Mouse (Mus musculus): ENCODE measurements around the gene Mgat4e. TPM values are rescaled to one million over a fixed set of nuclear protein-coding genes. Genes with fewer than 3 reads are reported as not detected.
A peak's percentile ranks its signal among the peaks of the same experiment; 100 is the strongest.

Gene Mgat4e
- polyA plus RNA-seq, 1 experiment, result not detected

- Histone ChIP-seq H3K4me3 (ENCODE audit: insufficient read depth, low read length) (no peak overlapping the region), H3K27ac (ENCODE audit: insufficient read depth, low read length) (no peak overlapping the region), H3K4me1 (ENCODE audit: control insufficient read depth, insufficient read depth, low read length) (no peaks in the 10 kb centered on the region)
- TF ChIP-seq CTCF (IDR thresholded peaks at IDR 0.05; ENCODE audit: extremely low read depth, insufficient read depth, low read length) (no peak), POLR2A (IDR thresholded peaks at IDR 0.05; ENCODE audit: extremely low read depth, insufficient read depth, low read length) (no peak)
These were observed 43.3 kb downstream of the Mgat4e start for GRCm38 (mm10) chr1:134506201-134506600.

DNA sequence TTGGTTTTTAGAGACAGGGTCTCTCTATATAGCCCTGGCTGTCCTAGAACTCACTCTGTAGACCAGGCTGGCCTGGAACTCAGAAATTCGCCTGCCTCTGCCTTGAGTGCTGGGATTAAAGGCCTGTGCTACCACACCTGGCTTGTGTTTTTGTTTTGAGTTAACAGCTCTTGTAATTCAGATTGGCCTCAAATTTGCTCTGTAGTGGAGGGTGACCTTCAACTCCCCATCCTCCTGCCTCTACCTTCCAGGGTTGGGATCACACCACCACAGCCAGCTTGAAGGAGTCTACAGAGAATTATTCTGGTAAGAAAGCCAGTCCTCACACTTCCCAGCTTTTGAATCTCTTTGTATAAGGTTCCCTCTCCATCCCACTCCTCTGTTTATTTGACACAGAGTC, 48.6 kb downstream of the Mgat4e start:
- Histone ChIP-seq H3K4me1 (ENCODE audit: control insufficient read depth, insufficient read depth, low read length) (no peaks in the 10 kb centered on the region), H3K4me3 (ENCODE audit: insufficient read depth, low read length) (no peak overlapping the region), H3K27ac (ENCODE audit: insufficient read depth, low read length) (no peak overlapping the region)
- TF ChIP-seq POLR2A (IDR thresholded peaks at IDR 0.05; ENCODE audit: extremely low read depth, insufficient read depth, low read length), result no peak

GRCm38 (mm10) chr1:134495991-134496390, 53.5 kb downstream of the Mgat4e start:
- TF ChIP-seq POLR2A (IDR thresholded peaks at IDR 0.05; ENCODE audit: extremely low read depth, insufficient read depth, low read length), result no peak
- no peak for TF ChIP-seq CTCF (IDR thresholded peaks at IDR 0.05; ENCODE audit: extremely low read depth, insufficient read depth, low read length)
- H3K4me3 ChIP-seq (ENCODE audit: insufficient read depth, low read length), result no peak overlapping the region
- no peak overlapping the region for H3K27ac ChIP-seq (ENCODE audit: insufficient read depth, low read length)
- no peaks in the 10 kb centered on the region for H3K4me1 ChIP-seq (ENCODE audit: control insufficient read depth, insufficient read depth, low read length)

GRCm38 (mm10) chr1:134495216-134495539, 54.3 kb downstream of the Mgat4e start:
- no peak overlapping the region for H3K27ac ChIP-seq (ENCODE audit: insufficient read depth, low read length)
- H3K4me1 ChIP-seq (ENCODE audit: control insufficient read depth, insufficient read depth, low read length), result no peaks in the 10 kb centered on the region
- peak overlapping the region; percentile 82 for H3K4me3 ChIP-seq (ENCODE audit: insufficient read depth, low read length)
- TF ChIP-seq CTCF (IDR thresholded peaks at IDR 0.05; ENCODE audit: extremely low read depth, insufficient read depth, low read length), result no peak
- TF ChIP-seq POLR2A (IDR thresholded peaks at IDR 0.05; ENCODE audit: extremely low read depth, insufficient read depth, low read length), result no peak

DNA sequence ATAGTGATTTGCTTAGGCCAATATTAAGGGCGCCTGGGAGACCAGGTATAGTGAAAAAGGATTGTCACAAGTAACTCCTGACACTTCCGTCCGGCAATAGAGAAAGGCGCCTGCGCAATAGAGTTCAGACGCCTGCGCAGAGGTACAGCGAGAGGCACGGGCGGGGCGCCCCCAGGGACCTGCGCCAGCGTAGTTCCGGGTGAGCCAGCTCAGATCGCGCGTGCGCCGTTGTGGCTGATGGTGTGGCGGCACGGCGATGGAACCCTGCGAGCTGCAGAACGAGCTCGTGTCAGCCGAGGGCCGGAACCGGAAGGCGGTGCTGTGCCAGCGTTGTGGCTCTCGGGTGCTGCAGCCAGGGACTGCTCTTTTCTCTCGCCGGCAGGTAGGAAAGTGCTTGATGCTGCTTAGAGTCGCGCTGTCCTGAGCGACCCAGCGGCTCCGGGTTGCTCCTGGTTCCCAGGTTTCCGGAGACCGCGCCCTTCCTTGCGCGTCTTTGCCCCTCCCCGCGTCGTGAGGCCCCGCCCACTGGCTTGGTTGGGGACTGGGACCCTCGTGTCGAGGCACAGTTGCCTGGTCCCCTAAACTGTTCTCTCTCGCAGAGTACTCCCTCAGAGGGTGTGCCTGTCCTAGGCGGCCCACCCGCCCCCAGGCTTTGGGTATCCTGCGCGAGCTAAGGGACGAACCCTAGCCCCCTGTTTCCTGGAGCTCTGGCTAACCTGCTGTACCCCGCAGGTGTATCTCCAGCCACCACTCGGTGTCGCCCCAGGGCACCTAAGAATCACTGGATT, 54.9 kb downstream of the Mgat4e start, which contains the start of gene Rabif:
Gene Rabif (plus strand): TSS at position 221 of the 788 bp plus-strand sequence.
- Histone ChIP-seq H3K4me3 (ENCODE audit: insufficient read depth, low read length) (peak within 1 kb of the TSS; percentile 82), H3K27ac (ENCODE audit: insufficient read depth, low read length) (peak within 1 kb of the TSS; percentile 51), H3K4me1 (ENCODE audit: control insufficient read depth, insufficient read depth, low read length) (no peaks in the 10 kb centered on the region)
- TF ChIP-seq CTCF (IDR thresholded peaks at IDR 0.05; ENCODE audit: extremely low read depth, insufficient read depth, low read length) (0 out of 2 replicates have a peak, but pooled peaks have one; percentile 13), POLR2A (IDR thresholded peaks at IDR 0.05; ENCODE audit: extremely low read depth, insufficient read depth, low read length) (peak; percentile 87)

DNA sequence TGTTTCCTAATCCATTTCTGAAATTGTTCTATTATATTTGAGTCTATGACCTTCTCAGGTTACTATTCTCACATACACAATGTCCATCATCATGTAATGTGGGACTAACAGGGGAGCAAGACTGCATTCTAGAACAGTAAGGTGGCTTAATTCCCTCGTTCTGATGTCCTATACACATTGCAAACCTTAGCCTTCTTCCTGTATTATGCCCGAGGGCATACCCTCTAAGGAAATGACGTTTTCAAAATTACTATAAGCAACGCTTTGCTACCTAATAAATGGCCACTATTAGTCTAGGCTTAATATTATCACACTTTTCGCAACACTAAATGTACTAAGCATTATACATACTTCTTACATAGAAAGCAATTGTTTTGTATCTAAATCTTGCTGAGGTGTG, 55.5 kb downstream of the Mgat4e start:
- Histone ChIP-seq H3K4me1 (ENCODE audit: control insufficient read depth, insufficient read depth, low read length) (no peaks in the 10 kb centered on the region), H3K4me3 (ENCODE audit: insufficient read depth, low read length) (peak overlapping the region; percentile 82), H3K27ac (ENCODE audit: insufficient read depth, low read length) (peak overlapping the region; percentile 41; the same call in 1 of the 2 replicates)
- TF ChIP-seq POLR2A (IDR thresholded peaks at IDR 0.05; ENCODE audit: extremely low read depth, insufficient read depth, low read length), result no peak
- no peak for TF ChIP-seq CTCF (IDR thresholded peaks at IDR 0.05; ENCODE audit: extremely low read depth, insufficient read depth, low read length)

DNA sequence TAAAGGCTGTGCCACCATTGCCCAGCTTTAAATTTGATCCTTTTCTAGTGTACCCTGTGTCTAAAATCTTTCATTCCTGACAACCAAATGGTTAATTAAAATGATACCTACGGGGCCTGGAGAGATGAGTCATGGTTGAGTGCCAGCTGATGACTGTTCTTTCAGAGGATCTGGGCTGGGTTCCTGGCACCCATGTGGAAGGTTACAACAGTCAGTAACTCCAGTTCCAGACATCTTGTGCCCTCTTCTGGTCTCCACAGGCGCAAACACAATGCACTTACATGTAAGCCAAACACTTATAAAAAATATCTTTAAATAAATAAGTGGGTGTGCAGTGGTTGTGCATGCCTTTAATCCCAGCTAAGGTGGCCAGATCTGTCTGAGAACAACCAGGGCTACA, 56.0 kb downstream of the Mgat4e start:
- Histone ChIP-seq H3K27ac (ENCODE audit: insufficient read depth, low read length) (no peak overlapping the region), H3K4me1 (ENCODE audit: control insufficient read depth, insufficient read depth, low read length) (no peaks in the 10 kb centered on the region), H3K4me3 (ENCODE audit: insufficient read depth, low read length) (peak overlapping the region; percentile 82; the same call in 1 of the 2 replicates)
- no peak for TF ChIP-seq POLR2A (IDR thresholded peaks at IDR 0.05; ENCODE audit: extremely low read depth, insufficient read depth, low read length)
- no peak for TF ChIP-seq CTCF (IDR thresholded peaks at IDR 0.05; ENCODE audit: extremely low read depth, insufficient read depth, low read length)

- Histone ChIP-seq H3K4me3 (ENCODE audit: insufficient read depth, low read length) (no peak overlapping the region), H3K4me1 (ENCODE audit: control insufficient read depth, insufficient read depth, low read length) (no peaks in the 10 kb centered on the region)
- no peak for TF ChIP-seq CTCF (IDR thresholded peaks at IDR 0.05; ENCODE audit: extremely low read depth, insufficient read depth, low read length)
These were observed 57.2 kb downstream of the Mgat4e start for GRCm38 (mm10) chr1:134492276-134492675.

More at GRCm38 (mm10) chr1:134492276-134492675, 57.2 kb downstream of the Mgat4e start:
- H3K27ac ChIP-seq (ENCODE audit: insufficient read depth, low read length), result no peak overlapping the region

Other genes starting within 250 kb of the Mgat4e start
- 52.6 and 59.5 TPM in 2 replicates for gene Ppfia4, start 216.8 kb downstream of the Mgat4e start, polyA plus RNA-seq (2012; rRNA removed)
- gene Tmem183a, start 187.7 kb downstream of the Mgat4e start, polyA plus RNA-seq (2012; rRNA removed), result 56.2 and 62.5 TPM in 2 replicates
- not detected in 2 replicates for gene 4933406M09Rik, start 163.7 kb downstream of the Mgat4e start, polyA plus RNA-seq (2012; rRNA removed)
- 14.3 and 15.4 TPM in 2 replicates for gene Cyb5r1, start 144.1 kb downstream of the Mgat4e start, polyA plus RNA-seq (2012; rRNA removed)
- 59.2 and 59.7 TPM in 2 replicates for gene Adipor1, start 134.3 kb downstream of the Mgat4e start, polyA plus RNA-seq (2012; rRNA removed)
- gene Klhl12, start 94.2 kb downstream of the Mgat4e start, polyA plus RNA-seq (2012; rRNA removed), result 26.3 and 28.4 TPM in 2 replicates
- 28.7 TPM in 2 replicates for gene Rabif, start 55.0 kb downstream of the Mgat4e start, polyA plus RNA-seq (2012; rRNA removed)
- 26.4 and 27.9 TPM in 2 replicates for gene Kdm5b, start 10.5 kb upstream of the Mgat4e start, polyA plus RNA-seq (2012; rRNA removed)
- gene Syt2, start 97.0 kb upstream of the Mgat4e start, polyA plus RNA-seq (2012; rRNA removed), result 28.1 and 33.3 TPM in 2 replicates

Data from cortical plate, adult 2 months (tissue).